Mouse (Mus musculus) neural tube, embryonic 12.5 days (tissue): Measurements from ENCODE around the gene Fem1a. TPM values are rescaled to one million over a fixed set of nuclear protein-coding genes. Genes with fewer than 3 reads are reported as not detected.

Experiments
- ATAC-seq: fragments of 200-750 bp; cut with Nextera tagmentation; 2 replicates; pipeline ENCODE4 v1.8.0; 2017; ENCODE audit warnings: low read depth, mild to moderate bottlenecking, moderate TSS enrichment, moderate library complexity; ENCODE audit not compliant: low FRiP score
- H3K27ac ChIP-seq: fragments of 300-500 bp; sonication (generic); 2 replicates; pipeline ENCODE4 v1.5.1; 2016
- H3K27me3 ChIP-seq: fragments of 300-500 bp; sonication (generic); replicated peaks from 2 replicates; pipeline ENCODE4 v1.6.1; 2016; ENCODE audit warnings: mild to moderate bottlenecking
- H3K36me3 ChIP-seq: fragments of 300-500 bp; sonication (generic); 2 replicates; pipeline ENCODE4 v1.6.1; 2016; ENCODE audit warnings: mild to moderate bottlenecking
- H3K4me1 ChIP-seq: fragments of 300-500 bp; sonication (generic); 2 replicates; pipeline ENCODE4 v1.6.1; 2016
- H3K4me2 ChIP-seq: fragments of 300-500 bp; sonication (generic); replicated peaks from 2 replicates; pipeline ENCODE4 v1.6.1; 2016; ENCODE audit warnings: mild to moderate bottlenecking
- H3K4me3 ChIP-seq: fragments of 300-500 bp; sonication (generic); 2 replicates; pipeline ENCODE4 v1.5.1; 2016
- H3K9ac ChIP-seq: fragments of 300-500 bp; sonication (generic); 2 replicates; pipeline ENCODE4 v1.6.1; 2016; ENCODE audit warnings: mild to moderate bottlenecking
- H3K9me3 ChIP-seq: fragments of 300-500 bp; sonication (generic); 2 replicates; pipeline ENCODE4 v1.6.1; 2016; ENCODE audit warnings: mild to moderate bottlenecking
- WGBS: fragments of 180-500 bp; shearing (Covaris S2); methylation state at CpG from one replicate; pipeline ENCODE4 v1.1.7; 2016; 5-methylcytosine and 5-hydroxymethylcytosine counted together
- polyA plus RNA-seq: library from polyadenylated mRNA; unstranded; fragments of >200 nt; fragmentation: Nextera tagmentation; extraction: Ambion mirVana; gene quantifications from 2 replicates; pipeline ENCODE4 v1.2.1, GENCODE M21; 2016

Gene Fem1a
- 19.9 and 20.6 TPM in 2 replicates for polyA plus RNA-seq

DNA sequence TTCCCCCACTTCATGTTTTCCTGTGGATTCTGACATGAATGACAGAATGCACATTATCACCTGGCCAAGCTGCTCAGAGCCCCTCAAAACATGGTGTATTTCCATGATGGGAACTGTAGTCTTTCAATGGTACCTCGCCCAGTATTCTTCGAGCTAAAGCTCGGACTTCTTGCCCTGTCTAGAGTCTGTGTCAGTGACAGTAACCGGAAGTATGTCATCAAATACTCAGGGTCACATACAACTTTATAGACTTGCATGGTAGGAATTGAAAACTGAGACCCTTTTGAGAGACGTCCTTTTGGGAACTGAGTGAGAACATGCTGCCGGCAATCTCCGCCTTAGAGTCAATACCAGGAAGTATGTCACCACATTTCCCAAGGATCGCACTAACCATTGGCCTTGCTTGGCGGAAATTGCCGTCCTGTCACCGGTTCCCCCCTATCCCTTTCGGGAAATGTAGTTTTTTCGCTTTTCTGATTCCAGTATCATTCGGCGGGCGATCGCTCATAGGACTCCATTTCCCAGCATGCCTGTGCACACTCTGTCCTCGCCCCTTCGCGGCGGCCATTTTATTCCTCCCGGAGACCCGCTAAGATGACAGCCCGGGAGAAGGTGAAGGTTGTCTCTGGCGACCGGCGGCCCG is at the start of gene Fem1a:
Gene Fem1a (plus strand): TSS at position 572 of the 643 bp plus-strand sequence.
- Histone ChIP-seq H3K4me2 (peak within 1 kb of the TSS; percentile 92), H3K4me3 (peak within 1 kb of the TSS; percentile 78), H3K9ac (peak within 1 kb of the TSS; percentile 68), H3K36me3 (peaks cover 34% of the 10 kb centered on the region), H3K9me3 (no peaks in the 10 kb centered on the region), H3K27ac (peak within 1 kb of the TSS; percentile 50), H3K4me1 (peaks cover 41% of the 10 kb centered on the region), H3K27me3 (no peaks in the 10 kb centered on the region)
- WGBS: under 1% methylated on average over 28 of the region's 28 CpGs
- ATAC-seq: peak; percentile 94

DNA sequence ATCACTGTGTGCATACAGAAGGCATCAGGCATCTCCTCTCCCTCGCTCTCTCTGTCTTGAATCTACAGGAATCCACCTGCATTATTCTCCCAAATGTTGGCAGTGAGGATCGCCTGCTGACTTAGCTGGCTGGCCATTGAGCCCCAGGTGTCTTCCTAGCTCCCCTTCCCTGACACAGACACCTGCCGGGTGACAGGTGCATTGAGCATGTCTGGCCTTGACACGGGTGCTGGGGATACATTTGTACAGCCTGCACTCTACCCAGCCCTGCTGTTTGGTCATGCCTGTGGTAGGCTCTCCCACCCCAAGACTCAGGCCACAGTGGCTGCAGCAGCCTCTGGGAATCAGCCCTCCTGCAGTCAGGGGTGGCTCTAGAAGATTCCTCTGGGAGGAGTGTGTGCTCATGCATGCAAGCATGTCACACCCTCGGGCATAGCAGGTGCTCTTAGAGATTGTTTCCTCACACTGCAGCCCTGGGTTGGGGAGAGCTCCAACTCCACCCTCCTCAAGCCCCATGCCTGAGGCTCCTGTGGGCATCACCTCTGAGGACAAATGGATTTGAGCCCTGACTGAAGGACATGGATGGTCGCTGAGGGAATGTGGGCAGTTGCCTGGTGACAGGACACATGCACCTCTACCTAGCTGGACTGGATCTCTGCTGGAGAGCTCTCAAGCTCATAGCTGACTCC is 49.5 kb upstream of the Fem1a start:
- Histone ChIP-seq H3K9me3 (no peaks in the 10 kb centered on the region), H3K36me3 (peaks cover 100% of the 10 kb centered on the region), H3K27ac (no peak overlapping the region), H3K9ac (no peak overlapping the region), H3K4me1 (no peaks in the 10 kb centered on the region), H3K27me3 (no peaks in the 10 kb centered on the region), H3K4me3 (no peak overlapping the region), H3K4me2 (no peak overlapping the region)
- WGBS: 85% methylated on average over 6 of the region's 6 CpGs
- no peak for ATAC-seq

DNA sequence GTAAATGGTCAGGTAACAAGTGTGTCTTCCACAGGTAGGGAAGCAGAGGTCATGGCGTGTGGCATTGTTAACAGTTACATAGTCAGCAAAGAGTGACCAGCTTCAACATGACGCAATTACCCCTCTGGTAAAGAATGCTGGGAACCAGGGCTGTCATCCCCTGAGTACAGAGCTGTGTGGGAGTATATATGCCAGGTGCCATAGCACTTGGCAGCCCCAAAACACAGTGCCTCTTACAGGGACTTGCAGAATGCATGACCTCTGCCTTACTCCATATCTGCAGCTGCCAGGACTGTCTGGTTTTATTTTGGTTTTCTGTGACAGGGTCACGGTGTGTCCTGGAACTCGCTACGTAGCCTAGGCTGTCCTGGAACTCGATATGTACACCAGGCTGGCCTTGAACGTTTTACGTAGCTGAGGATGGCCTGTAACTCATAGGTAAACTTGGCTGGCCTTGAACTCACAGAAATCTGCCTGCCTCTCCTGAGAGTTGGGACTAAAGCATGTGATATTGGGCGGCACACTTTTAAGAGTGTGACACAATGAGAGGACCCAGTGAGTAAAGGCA is 48.6 kb upstream of the Fem1a start:
- H3K9me3 ChIP-seq: no peaks in the 10 kb centered on the region
- H3K27ac ChIP-seq: no peak overlapping the region
- H3K4me3 ChIP-seq: no peak overlapping the region
- no peak overlapping the region for H3K4me2 ChIP-seq
- peaks cover 91% of the 10 kb centered on the region for H3K36me3 ChIP-seq
- no peak for ATAC-seq
- 0 out of 2 replicates have a peak, but pooled peaks cover 4% of the 10 kb centered on the region for H3K4me1 ChIP-seq
- 95% methylated on average over 9 of the region's 9 CpGs for WGBS
- no peak overlapping the region for H3K9ac ChIP-seq
- H3K27me3 ChIP-seq: no peaks in the 10 kb centered on the region

DNA sequence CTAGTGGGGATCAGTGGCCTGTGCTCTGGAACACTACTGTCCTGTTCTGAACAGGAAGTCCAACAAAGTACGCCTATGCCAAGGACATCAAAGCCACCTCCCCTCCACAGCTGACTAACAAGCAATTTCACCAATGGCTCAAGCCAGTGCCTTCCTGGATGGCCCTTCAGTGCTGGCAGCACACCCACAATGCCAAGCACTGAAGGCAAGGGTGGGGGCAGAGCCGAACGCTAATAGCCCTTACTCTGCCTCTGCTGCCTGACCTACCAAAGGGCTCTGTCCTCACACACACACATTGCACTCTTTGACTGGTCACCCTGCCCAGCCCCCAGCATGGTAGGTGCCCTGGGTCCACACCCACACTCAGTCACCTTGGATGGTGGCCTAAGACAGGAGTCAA is 47.8 kb upstream of the Fem1a start:
- Histone ChIP-seq H3K4me3 (no peak overlapping the region), H3K36me3 (peaks cover 83% of the 10 kb centered on the region), H3K27ac (no peak overlapping the region), H3K4me2 (no peak overlapping the region), H3K9ac (no peak overlapping the region), H3K27me3 (no peaks in the 10 kb centered on the region), H3K4me1 (0 out of 2 replicates have a peak, but pooled peaks cover 5% of the 10 kb centered on the region), H3K9me3 (no peaks in the 10 kb centered on the region)
- WGBS: 96% methylated on average over 3 of the region's 3 CpGs
- no peak for ATAC-seq

DNA sequence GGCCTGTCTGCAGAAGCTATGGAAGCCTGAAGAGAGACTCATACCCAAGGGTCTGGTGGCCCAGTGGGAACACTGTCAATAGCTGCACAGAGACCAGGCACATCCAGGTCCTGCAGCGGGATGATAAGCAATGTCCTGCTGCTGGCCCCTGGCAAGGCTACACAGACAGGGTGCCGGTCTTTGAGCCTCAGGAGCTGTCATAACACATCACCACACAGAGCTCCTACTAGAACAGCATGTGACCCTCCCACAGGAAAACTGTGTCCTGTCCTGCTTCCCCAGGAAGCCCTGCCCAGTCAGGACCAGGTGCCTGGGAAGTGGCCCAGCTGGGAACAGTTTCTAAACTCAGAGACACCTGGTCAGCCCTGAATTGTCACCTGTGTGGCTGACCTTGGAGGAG is 45.5 kb upstream of the Fem1a start:
- Histone ChIP-seq H3K27me3 (no peaks in the 10 kb centered on the region), H3K9me3 (no peaks in the 10 kb centered on the region), H3K9ac (no peak overlapping the region), H3K4me3 (no peak overlapping the region), H3K4me1 (peaks cover 7% of the 10 kb centered on the region; the same call in 1 of the 2 replicates), H3K4me2 (no peak overlapping the region), H3K36me3 (peaks cover 75% of the 10 kb centered on the region), H3K27ac (no peak overlapping the region)
- 94% methylated on average over 2 of the region's 2 CpGs for WGBS
- no peak for ATAC-seq

DNA sequence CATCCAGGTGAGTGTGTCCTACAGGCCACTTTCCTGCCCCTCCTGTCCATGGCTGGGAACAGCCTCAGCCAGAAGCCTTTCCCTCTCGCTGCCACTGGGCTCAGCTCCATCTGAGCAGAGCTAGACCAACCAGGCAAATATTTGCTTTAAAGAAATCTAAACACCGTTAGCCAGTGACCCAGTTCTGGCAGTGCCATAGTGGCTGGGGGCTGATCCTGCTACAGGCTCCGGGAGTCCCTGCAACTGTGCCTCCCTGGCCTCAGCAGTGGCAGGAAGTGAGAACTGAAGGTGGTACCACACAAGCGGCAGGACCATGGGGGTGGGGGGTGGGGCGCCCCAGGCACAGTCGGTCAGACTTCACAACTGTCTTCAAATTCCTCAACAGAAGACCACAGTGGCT is 43.9 kb upstream of the Fem1a start:
- Histone ChIP-seq H3K4me2 (no peak overlapping the region), H3K27ac (no peak overlapping the region), H3K36me3 (peaks cover 63% of the 10 kb centered on the region), H3K27me3 (no peaks in the 10 kb centered on the region), H3K4me1 (peaks cover 23% of the 10 kb centered on the region), H3K4me3 (no peak overlapping the region), H3K9ac (no peak overlapping the region), H3K9me3 (no peaks in the 10 kb centered on the region)
- ATAC-seq: no peak
- 78% methylated on average over 6 of the region's 6 CpGs for WGBS

DNA sequence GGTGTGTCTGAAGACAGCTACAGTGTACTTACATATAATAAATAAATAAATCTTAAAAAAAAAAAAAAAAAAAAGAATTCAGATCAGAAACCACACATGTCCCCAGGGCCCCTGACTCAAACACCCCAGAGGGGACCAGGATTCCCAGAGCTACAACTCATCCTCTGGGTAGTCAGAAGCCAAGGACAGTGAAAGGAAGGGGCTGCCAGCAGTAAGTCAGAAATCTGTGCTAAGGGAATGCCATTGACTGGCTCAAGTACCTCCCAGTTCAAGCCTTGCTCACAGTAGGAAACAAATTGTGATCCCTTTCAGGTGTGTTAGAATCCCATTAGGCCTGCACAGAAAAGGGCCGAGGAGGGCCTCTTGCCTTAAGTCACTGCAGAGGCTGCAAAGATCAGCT is 42.4 kb upstream of the Fem1a start:
- 85% methylated on average over 1 of the region's 1 CpGs for WGBS
- no peak overlapping the region for H3K9ac ChIP-seq
- H3K4me2 ChIP-seq: no peak overlapping the region
- no peaks in the 10 kb centered on the region for H3K9me3 ChIP-seq
- no peak overlapping the region for H3K27ac ChIP-seq
- no peak overlapping the region for H3K4me3 ChIP-seq
- ATAC-seq: no peak
- H3K36me3 ChIP-seq: peaks cover 47% of the 10 kb centered on the region
- H3K27me3 ChIP-seq: no peaks in the 10 kb centered on the region
- peaks cover 27% of the 10 kb centered on the region for H3K4me1 ChIP-seq

DNA sequence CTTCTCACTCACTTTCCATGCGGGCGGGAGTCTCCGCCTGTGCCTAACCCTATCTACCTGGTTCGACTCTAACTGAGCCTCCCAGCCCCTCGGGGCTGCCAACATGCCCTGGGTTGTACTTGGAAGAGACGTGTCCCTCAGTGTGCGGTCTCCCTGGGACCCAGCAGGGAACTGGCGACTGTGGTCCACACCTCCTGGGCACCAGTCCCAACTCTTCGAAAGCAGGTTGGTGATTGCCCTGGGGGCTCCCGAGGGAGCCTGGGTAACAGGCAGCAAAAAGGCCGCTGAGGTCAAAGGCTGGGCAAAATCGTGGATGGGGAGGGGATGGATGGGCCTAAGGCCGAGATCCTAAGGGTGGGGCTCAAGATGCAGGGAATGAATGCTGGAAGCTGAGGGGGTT is 38.9 kb upstream of the Fem1a start:
- H3K36me3 ChIP-seq: peaks cover 19% of the 10 kb centered on the region
- H3K9me3 ChIP-seq: no peaks in the 10 kb centered on the region
- 68% methylated on average over 13 of the region's 13 CpGs for WGBS
- H3K4me2 ChIP-seq: peak overlapping the region; percentile 91
- H3K4me3 ChIP-seq: peak overlapping the region; percentile 94
- peaks cover 27% of the 10 kb centered on the region for H3K4me1 ChIP-seq
- H3K9ac ChIP-seq: peak overlapping the region; percentile 90
- no peaks in the 10 kb centered on the region; the same call in 1 of the 2 replicates for H3K27me3 ChIP-seq
- ATAC-seq: no peak
- H3K27ac ChIP-seq: no peak overlapping the region

DNA sequence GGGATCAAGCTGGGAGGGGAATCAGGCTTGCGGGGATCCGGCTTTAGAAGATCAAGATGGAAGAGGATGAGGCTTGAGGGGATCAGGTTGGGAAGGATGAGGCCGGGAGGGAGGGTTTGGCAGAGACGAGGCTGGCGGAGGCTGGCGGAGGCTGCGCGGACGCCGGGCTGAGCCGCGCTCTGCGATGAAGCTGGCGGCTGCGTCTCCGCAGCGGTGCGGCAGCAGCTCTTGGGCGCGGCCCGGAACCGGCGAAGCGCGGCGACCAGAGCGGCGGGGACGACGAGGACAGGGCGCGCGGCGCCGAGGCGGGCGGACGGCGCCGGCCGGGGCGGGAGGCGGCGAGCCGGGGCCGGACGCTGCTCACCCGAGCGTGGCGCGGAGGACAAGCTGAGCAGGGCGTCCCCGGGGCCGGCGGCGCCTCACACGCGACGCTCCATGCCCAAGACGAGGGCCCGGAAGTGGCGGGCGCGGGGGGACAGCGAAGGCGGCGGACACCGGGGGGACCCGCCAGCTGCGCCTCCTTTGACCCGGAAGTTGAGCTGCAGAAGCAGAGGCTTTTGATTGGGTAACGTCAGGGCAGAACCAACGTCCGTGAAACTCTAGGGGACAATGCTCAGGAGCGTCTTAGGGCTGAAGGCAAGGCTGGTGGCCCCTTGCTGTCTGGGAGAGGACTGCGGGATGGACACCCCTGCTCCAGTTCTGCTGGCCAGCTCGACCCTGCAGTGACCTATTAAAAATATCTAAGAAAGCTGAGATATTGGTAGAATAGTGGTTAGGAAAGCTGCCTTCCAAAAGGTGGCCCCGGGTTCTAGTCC is 38.0 kb upstream of the Fem1a start, which contains the start of gene Dpp9:
Gene Dpp9 (minus strand): TSS at position 529 of the 815 bp plus-strand sequence.
- peak within 1 kb of the TSS; percentile 90 for H3K9ac ChIP-seq

DNA sequence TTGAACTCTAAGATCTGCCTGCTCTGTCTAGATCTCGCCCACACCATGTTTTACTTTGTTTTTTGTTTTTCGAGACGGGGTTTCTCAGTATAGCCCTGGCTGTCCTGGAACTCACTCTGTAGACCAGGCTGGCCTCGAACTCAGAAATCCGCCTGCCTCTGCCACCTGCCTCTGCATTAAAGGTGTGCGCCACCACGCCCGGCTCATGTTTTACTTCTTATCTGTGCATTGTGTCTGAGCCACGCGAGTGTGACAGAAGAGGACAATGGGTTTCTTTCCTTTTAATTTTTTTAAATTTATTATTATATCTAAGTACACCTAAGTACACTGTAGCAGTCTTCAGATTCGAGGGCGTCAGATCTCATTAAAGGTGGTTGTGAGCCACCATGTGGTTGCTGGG is 37.4 kb upstream of the Fem1a start:
- H3K36me3 ChIP-seq: peaks cover 18% of the 10 kb centered on the region
- 44% methylated on average over 12 of the region's 12 CpGs for WGBS
- H3K4me1 ChIP-seq: peaks cover 23% of the 10 kb centered on the region
- no peak; the same call in 1 of the 2 replicates for ATAC-seq
- peak overlapping the region; percentile 91 for H3K4me2 ChIP-seq
- no peaks in the 10 kb centered on the region; the same call in 1 of the 2 replicates for H3K27me3 ChIP-seq
- H3K4me3 ChIP-seq: peak overlapping the region; percentile 94
- H3K9me3 ChIP-seq: no peaks in the 10 kb centered on the region
- H3K27ac ChIP-seq: peak overlapping the region; percentile 65; the same call in 1 of the 2 replicates
- H3K9ac ChIP-seq: peak overlapping the region; percentile 90

More for the DNA sequence above, 38.0 kb upstream of the Fem1a start, which contains the start of gene Dpp9:
- Histone ChIP-seq H3K36me3 (peaks cover 19% of the 10 kb centered on the region), H3K4me3 (peak within 1 kb of the TSS; percentile 94), H3K27me3 (no peaks in the 10 kb centered on the region; the same call in 1 of the 2 replicates), H3K4me1 (peaks cover 23% of the 10 kb centered on the region), H3K27ac (peak within 1 kb of the TSS; percentile 65; the same call in 1 of the 2 replicates), H3K9me3 (no peaks in the 10 kb centered on the region), H3K4me2 (peak within 1 kb of the TSS; percentile 91)
- ATAC-seq: peak; percentile 99
- WGBS: 1% methylated on average over 73 of the region's 78 CpGs

DNA sequence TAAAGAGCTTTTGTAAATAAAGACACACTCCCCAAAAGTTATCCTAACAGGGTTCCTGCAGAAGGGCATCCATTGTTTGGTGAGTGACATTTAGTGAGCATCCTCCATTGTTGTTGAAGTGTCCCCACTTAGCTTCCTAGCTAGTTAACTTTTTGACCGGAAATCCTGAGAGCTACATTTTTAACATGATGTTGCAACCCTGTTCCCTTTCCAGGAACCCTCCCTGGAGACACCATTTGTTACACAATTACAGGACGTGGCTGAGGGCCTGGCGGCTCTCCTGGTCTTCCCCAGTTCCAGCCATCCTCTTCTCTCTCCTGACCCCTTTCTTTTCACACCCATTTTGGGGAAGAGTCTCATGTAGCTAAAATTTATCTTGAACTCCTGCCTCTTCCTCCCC is 36.8 kb upstream of the Fem1a start:
- no peak for ATAC-seq
- 61% methylated on average over 3 of the region's 3 CpGs for WGBS
- H3K9ac ChIP-seq: no peak overlapping the region
- H3K4me3 ChIP-seq: no peak overlapping the region
- H3K27ac ChIP-seq: no peak overlapping the region
- H3K4me2 ChIP-seq: peak overlapping the region; percentile 91; the same call in 1 of the 2 replicates
- H3K27me3 ChIP-seq: no peaks in the 10 kb centered on the region; the same call in 1 of the 2 replicates
- peaks cover 23% of the 10 kb centered on the region for H3K4me1 ChIP-seq
- H3K36me3 ChIP-seq: peaks cover 13% of the 10 kb centered on the region
- H3K9me3 ChIP-seq: no peaks in the 10 kb centered on the region
